Mouse (Mus musculus) brain, embryonic 18.5 days (tissue): Measurements from ENCODE around the gene Dhx33.

ENCODE experiments used
- DNase-seq: peaks from one replicate; pipeline ENCODE4 v3.0.0-alpha.2; 2012; ENCODE audit warnings: low read depth, low spot score

Gene Dhx33

GRCm38 (mm10) chr11:71004316-71004773, at the start of gene Dhx33:
TSS of gene Dhx33 (minus strand) at chr11:71004437.
- peak; percentile 97 for DNase-seq

GRCm38 (mm10) chr11:71052554-71052953, 48.3 kb upstream of the Dhx33 start:
- peak; percentile 26 for DNase-seq

DNA sequence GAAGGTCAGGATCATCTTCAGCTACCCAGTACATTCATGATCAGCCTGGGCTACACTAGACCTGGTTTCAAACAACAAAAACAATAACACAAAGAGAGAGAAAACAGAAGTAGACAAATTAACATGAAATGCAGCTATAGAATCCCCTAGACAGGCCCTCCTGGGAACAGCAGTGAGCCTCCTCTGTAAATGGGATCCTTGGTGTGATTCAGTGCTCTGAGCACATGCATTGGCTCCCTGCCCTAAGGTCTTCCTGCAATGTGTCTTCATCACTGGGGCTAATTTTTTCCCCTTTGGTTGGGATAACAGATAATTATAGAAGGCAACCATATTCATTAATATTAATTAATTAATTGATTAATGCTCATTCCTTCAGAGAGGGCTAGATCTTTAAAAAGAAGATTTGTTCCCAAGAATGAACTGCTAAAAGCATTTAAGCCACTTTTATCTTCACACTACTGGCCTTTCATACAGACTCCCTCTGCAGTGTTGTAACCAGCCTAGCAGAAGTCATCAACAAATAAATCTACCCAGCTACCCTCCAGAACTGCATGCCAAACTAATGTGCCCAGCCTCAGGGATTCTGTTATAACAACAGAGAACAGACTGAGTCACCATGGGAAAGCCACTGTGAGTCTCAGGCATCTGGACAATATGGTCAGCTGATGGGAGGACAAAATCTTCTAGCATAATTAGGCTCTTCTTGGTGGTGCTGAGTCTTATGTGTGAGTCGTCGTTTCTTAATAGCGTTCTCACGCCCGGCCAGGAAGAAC, 35.5 kb upstream of the Dhx33 start:
- no peak for DNase-seq

DNA sequence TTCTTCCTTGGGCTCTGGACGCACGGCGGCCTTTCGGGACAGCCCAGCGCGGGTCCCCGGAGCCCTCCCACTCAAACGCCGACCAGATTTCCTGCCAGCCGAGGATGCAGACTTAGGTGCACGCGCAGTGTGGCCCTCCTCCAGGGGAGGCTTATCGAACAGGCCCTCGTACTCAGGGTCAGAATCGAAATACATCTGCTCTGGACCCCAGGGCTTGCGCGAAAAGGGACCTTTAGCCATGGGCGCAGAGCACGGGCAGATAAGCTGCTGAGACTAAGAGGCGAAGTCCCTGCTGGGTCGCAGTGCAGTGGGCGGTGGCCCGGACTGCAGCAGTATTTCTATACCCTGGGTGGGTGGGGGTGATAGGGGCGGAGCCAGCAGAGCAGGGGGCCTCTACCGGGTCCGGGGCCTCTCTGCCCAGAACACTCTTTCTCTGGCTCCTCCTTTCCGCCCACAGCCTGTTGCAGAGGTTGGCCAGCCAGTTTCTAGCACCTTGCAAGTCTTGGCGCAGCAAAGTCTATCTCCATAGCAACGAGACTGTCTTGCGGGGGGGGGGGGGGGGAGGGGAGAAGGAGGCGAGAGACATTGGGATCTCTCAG, 29.0 kb upstream of the Dhx33 start, which contains the start of gene 6330403K07Rik:
Gene 6330403K07Rik (minus strand): TSS at position 351 of the 599 bp plus-strand sequence.
- DNase-seq: peak; percentile 85

DNA sequence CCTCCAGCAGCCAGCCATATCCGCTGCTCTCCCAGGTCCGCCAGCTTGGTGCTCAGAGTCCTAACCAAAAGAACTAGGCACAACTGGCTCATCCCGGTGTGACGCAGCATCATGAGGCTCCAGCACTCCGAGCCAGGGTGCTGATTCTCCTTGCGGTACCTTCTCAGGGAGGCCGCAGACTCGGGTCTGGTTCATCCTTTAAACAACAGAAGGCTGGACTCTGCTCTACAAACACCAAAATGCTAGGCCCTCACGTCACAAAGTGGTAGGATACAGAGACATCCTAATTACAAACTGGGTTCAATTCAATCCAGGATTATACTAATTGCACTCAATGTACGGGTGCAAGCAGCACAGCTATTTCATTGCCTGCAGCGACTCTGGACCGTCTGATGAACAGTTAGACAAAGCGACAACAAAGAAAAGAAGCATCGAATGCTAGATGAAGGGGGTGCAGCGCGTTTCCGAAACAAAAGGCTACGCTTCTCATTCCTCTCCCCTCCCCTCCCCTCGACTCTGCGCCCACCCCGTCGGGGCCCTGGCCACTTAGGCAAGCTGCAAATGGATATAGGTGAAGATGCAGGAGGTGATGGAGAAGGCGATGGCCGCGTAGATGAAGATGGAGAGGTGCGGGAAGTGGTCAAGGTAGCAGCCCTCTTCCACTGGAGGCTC, 28.4 kb upstream of the Dhx33 start:
- no peak for DNase-seq

GRCm38 (mm10) chr11:71032070-71032469, 27.8 kb upstream of the Dhx33 start:
- no peak for DNase-seq

DNA sequence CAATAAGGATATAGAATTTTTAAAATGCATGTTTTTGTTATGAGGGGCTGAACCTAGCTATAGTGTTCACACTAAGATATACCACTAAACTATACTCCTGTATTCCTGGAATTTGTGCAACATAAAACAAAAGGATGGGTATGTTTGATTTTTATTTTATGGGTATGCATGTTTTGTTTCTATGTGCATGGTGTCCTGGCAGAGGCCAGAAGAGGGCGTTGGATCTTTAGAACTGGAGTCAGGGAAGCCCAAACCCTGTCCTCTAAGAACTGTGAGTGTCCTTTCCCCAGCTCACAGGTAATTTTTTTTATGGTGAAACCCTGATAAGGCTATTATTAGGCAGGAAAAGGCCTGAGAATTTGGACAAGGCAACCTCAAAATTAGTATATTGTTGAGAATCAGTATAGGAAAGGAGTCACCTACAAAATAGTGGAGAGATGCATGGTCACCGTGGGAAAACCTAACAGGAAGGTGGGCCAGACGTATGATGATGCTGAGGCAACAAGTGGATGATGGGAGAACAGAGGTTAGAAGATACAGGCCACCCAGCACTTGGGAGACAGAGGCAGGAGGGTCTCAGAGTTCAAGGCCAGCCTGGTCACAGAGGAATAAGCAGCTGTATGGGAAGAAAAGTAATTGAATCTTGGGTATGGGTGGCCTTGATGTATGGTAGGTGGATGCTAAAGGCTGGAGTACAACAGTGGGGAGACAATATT, 25.3 kb upstream of the Dhx33 start:
- no peak for DNase-seq

GRCm38 (mm10) chr11:71028280-71028679, 24.0 kb upstream of the Dhx33 start:
- no peak for DNase-seq

DNA sequence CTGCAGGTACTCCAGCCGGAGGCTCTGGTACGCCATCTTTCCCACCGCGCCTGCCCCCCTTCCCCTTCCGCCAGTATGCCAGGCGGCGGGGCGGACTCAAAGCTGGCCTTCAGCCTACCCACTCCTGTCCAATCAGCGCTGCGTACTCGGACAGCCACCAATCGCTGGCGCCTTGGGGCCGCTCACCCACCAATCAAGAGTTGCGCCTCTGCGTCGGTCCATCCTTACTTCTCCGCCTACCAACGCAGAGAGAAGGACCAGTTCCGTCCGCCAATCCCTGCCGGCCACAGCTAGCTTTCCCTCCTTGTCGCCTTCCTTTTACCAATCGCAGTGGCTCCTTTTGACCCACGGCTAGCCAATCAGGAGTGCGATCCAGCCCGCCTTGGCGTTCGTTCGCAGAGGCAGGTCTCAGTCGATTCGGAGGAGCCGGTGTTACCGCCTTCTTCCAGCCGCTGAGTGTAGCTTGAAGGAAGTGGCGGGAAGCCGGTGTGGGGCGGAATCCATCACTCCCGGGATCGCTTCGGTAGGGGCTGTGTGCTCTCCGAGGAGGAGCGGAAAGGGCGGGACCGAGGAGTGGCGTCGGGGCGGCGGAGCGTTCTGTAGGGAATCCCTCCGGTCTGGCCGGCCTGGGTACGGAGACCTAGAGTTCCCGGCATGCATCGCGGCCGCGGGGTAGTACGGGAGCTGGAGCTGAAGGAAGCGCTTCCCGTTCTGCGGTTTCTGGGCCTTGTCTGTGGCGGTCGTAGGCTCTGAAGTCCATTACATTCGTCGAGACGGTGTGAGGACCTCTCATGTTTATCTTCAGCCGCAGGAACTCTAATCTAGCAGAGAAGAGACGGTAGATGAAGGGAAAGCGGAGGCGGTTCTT, 15.2 kb upstream of the Dhx33 start, which contains the start of the genes Mis12 and Derl2:
Gene Mis12 (plus strand): TSS at position 411 of the 868 bp plus-strand sequence.
Gene Derl2 (minus strand): TSS at position 641 of the 868 bp plus-strand sequence.
- DNase-seq: peak; percentile 99

DNA sequence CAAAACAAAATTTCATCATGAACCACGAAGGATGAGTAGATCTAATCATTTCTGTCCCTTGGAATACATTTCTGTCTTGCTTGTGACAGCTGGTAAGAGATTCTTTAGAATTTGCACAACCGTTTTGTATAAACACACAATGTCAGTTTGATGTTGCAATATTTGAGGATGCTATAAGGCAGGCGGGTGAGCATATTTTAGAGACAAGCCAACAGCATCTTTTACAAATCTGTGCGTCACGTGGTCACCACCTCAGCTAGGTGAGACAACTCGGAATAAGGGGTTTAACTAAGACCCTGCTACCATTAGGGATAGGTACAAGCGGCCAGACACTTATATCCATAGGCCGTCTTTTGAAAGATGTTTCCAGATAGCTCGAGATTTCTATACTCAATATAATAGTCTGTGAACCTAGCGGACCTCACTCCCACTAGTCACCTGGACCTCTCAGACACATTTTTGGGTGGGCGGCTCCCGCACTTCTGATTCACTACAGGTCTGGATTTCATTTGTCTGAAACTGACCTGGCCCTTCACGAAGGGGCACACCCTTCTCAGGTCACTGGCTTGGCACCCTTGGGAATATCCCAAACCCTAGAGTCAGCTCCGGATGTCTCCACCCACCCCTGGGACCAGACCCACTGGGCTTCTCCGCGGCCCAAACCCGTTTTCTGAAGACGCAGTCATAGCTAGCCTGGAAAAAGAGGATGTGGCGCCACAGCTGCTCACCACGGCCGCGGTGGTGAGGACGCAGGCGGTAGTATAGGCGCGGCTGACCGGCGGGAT, 14.4 kb upstream of the Dhx33 start:
- no peak for DNase-seq

DNA sequence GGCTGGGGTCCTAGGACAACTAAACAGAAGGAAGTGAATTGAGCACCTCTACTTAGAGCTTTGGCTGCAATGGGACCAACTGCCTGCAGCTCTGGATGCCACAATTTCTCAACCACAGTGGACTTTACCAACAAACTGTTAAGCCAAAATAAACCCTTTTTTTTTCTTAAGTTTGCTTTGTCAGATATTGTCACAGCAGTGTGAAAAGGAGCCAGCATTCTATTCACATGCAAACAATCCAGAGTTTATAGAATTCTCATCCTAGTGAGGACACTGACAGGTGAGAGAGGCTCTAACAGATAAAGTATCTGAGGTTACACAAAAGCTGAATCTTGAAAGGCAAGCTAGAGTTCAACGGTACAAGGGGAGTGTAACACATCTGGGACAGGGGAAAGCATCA, 12.8 kb upstream of the Dhx33 start:
- no peak for DNase-seq

GRCm38 (mm10) chr11:71012743-71013142, 8.5 kb upstream of the Dhx33 start:
- DNase-seq: no peak

DNA sequence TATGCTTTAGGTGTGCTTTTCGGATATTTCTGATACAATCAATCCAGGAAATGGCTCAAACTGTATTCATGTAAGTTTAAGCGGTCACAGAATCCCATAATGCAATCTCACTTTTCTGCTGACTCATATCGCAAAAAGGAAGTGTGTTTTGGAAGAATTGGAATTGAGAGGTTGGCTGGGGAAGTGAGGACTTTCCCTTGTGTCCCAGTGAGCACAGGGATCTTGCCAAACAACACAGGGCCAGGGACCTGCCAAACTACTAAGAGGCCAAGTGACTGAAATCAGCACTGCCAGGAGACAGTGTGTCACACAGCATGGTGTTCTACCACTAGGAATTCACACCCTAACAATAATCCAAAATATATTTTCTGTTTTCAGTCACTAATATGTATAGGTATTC, 4.1 kb upstream of the Dhx33 start:
- no peak for DNase-seq

GRCm38 (mm10) chr11:71007831-71008230, 3.6 kb upstream of the Dhx33 start:
- no peak for DNase-seq

- no peak for DNase-seq
Measured at GRCm38 (mm10) chr11:71007026-71007425, 2.8 kb upstream of the Dhx33 start.

- no peak for DNase-seq
Measured at GRCm38 (mm10) chr11:71005046-71005445, 809 bp upstream of the Dhx33 start.

DNA sequence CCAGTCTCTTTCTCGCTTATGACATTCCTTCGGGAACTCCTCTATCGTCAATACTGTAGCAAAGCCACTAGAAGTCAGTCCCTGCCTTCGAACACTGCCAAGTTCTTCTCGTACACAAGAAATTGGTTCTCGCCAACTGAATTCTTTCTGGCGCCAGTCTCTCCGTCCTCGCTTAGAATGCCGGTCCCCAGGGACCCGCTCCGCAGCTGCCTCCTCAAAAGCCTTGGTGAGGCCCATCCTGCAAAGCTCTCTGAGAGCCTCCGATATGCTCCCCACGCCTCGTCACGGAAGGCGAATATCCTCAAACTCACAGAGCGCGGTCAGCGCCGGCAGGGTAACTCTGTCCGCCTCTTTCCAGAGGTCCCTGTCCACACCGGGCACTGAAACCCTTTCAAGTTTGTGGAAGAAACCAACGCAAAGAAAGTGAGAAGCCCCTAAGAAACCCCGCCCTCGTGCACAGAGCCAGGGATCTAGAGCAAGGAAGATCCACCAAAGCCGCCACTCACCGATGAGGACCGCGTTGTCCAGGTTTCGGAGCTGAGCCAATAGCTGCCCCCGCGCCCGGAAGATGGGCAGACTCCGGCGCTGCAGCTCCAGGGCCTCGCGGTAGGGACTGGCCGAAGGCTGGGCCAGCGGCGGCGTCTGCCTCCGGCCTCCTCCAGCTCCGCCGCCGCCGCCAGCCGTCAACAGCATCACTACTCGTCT, 474 bp downstream of the Dhx33 start:
- no peak for DNase-seq

DNA sequence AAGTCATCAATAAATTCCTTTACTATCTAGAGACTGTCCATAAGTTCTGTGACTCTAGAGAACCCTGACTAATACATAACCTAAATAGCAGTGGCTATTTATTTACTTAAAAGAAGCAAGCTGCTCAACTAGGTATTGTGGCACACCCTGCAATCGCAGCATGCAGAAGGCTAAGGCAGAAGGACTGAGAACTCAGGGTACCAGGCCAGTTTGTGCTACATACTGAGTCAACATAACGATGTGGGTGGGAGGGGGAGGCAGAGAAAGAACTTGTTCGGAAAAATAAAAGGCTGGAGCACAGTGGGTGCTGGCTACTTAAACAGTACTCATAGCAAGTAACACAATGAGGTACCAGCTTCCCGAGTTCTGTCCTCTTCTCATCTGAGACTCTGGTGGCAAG, 3.1 kb downstream of the Dhx33 start:
- DNase-seq: no peak

DNA sequence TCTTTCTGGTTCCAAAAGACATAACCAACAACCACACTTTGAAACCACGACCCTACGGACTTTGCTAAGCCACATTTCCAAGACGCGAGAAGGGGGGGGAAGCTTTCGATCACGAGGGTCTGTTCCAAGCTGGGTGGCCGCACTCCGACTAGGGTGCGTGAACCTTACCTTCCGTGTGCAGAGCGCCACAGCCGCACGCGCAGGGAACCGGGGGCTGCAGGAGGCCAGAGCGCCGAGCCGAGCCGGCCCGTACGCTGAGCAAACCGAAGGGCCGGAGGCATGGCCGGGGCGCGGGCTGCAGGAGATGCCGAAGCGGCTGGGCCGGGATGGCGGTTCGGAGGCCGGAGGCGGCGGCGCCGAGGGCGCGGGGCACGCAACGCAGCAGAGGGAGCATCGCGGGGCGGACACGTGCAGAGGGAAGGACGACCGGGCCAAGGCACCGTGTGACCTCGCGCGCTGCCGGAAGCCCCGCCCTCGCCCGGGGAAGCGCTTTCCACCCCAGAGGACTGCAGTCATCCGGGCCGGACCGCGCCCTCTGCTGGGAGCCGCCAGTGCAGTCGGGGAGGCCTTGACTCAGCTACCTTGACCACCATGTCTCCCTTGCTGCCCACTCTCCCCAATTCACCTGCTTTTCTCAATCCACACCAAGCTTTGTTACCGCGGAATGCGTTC, 21.5 kb downstream of the Dhx33 start, which contains the start of gene C1qbp:
Gene C1qbp (minus strand): TSS at position 470 of the 672 bp plus-strand sequence.
- DNase-seq: peak; percentile 66
